Mouse (Mus musculus) left cerebral cortex, adult 2 months (tissue): ENCODE data around the gene Frmd4b. TPM values are rescaled to one million over a fixed set of nuclear protein-coding genes. Genes with fewer than 3 reads are reported as not detected.

Experiments used
- DNase-seq, 2 experiments: peaks; one replicate each; pipeline ENCODE4 v3.0.0; 2021 to 2022; ENCODE audit warnings: low spot score in 2 of 2, mixed read lengths in 1 of 2; ENCODE audit errors: extremely low spot score in 1 of 2
- H3K27ac ChIP-seq: fragments of 200-600 bp; 2 replicates; pipeline ENCODE4 v1.8.1; 2022
- H3K4me3 ChIP-seq: fragments of 200-600 bp; 2 replicates; pipeline ENCODE4 v1.8.1; 2022
- CTCF ChIP-seq: fragments of 200-600 bp; IDR thresholded peaks from 2 replicates; pipeline ENCODE4 v1.8.1; 2022; ENCODE audit warnings: antibody characterized with exemption, mild to moderate bottlenecking, moderate library complexity
- intact Hi-C: fragments of 180-260 bp; cut with DNase I; formaldehyde crosslinking; loops from one replicate; pipeline ENCODE4 v1.15.1; 2025
- total RNA-seq, 2 experiments: library from RNA; stranded (reverse); gene quantifications; 2 replicates each; pipeline ENCODE4 v1.2.3; 2021

The Frmd4b gene
- total RNA-seq, 2 experiments from 2014 or later, result 14.2 to 15.6 TPM

- no peak for DNase-seq
- no peak overlapping the region for H3K27ac ChIP-seq
- H3K4me3 ChIP-seq, result peak overlapping the region; percentile 41
- no peak for TF ChIP-seq CTCF
- intact Hi-C loops, result no loop called here
Observed at GRCm38 (mm10) chr6:97312545-97312939, 304.8 kb downstream of the Frmd4b start.

GRCm38 (mm10) chr6:97311599-97312544, 305.5 kb downstream of the Frmd4b start:
- DNase-seq, result no peak
- Histone ChIP-seq H3K4me3 (peak overlapping the region; percentile 41), H3K27ac (peak overlapping the region; percentile 61; the same call in 1 of the 2 replicates)
- TF ChIP-seq CTCF, result no peak
- intact Hi-C loops, result no loop called here

- H3K27ac ChIP-seq, result no peak overlapping the region; the same call in 1 of the 2 replicates
- H3K4me3 ChIP-seq, result peak overlapping the region; percentile 41
- intact Hi-C loops, result no loop called here
- DNase-seq, result no peak
- no peak for TF ChIP-seq CTCF
Observed at GRCm38 (mm10) chr6:97310901-97311331, 306.4 kb downstream of the Frmd4b start.

- Histone ChIP-seq H3K27ac (no peak overlapping the region), H3K4me3 (no peak overlapping the region)
- intact Hi-C loops, result no loop called here
- no peak for TF ChIP-seq CTCF
- DNase-seq, result no peak
Observed at GRCm38 (mm10) chr6:97309161-97309560, 308.2 kb downstream of the Frmd4b start.

GRCm38 (mm10) chr6:97308562-97308961, 308.8 kb downstream of the Frmd4b start:
- Histone ChIP-seq H3K4me3 (no peak overlapping the region), H3K27ac (no peak overlapping the region)
- intact Hi-C loops, result no loop called here
- no peak for DNase-seq
- no peak for TF ChIP-seq CTCF

GRCm38 (mm10) chr6:97307231-97307630, 310.1 kb downstream of the Frmd4b start:
- Histone ChIP-seq H3K4me3 (no peak overlapping the region), H3K27ac (no peak overlapping the region)
- TF ChIP-seq CTCF, result no peak
- intact Hi-C loops, result no loop called here
- no peak for DNase-seq

GRCm38 (mm10) chr6:97306351-97306750, 311.0 kb downstream of the Frmd4b start:
- DNase-seq, result no peak
- intact Hi-C loops, result no loop called here
- no peak for TF ChIP-seq CTCF
- Histone ChIP-seq H3K4me3 (no peak overlapping the region), H3K27ac (no peak overlapping the region)

GRCm38 (mm10) chr6:97305491-97305890, 311.9 kb downstream of the Frmd4b start:
- TF ChIP-seq CTCF, result no peak
- Histone ChIP-seq H3K4me3 (peak overlapping the region; percentile 36), H3K27ac (peak overlapping the region; percentile 61; the same call in 1 of the 2 replicates)
- intact Hi-C loops, result no loop called here
- DNase-seq, result no peak

- intact Hi-C loops, result no loop called here
- TF ChIP-seq CTCF, result no peak
- Histone ChIP-seq H3K27ac (peak overlapping the region; percentile 61; the same call in 1 of the 2 replicates), H3K4me3 (peak overlapping the region; percentile 36)
- DNase-seq, result no peak
Observed at GRCm38 (mm10) chr6:97305010-97305409, 312.3 kb downstream of the Frmd4b start.

- no peak overlapping the region for H3K27ac ChIP-seq
- no peak for TF ChIP-seq CTCF
- H3K4me3 ChIP-seq, result no peak overlapping the region
- intact Hi-C loops, result no loop called here
- no peak for DNase-seq
Observed at GRCm38 (mm10) chr6:97303277-97304109, 313.8 kb downstream of the Frmd4b start.

GRCm38 (mm10) chr6:97302303-97302702, 315.0 kb downstream of the Frmd4b start:
- DNase-seq, result no peak
- no peak for TF ChIP-seq CTCF
- Histone ChIP-seq H3K4me3 (no peak overlapping the region), H3K27ac (no peak overlapping the region)
- intact Hi-C loops, result no loop called here

GRCm38 (mm10) chr6:97300659-97301058, 316.7 kb downstream of the Frmd4b start:
- Histone ChIP-seq H3K27ac (no peak overlapping the region), H3K4me3 (no peak overlapping the region)
- intact Hi-C loops, result no loop called here
- DNase-seq, result no peak
- TF ChIP-seq CTCF, result no peak
